Mouse (Mus musculus): ENCODE measurements around the gene Herc1. TPM values are rescaled to one million over a fixed set of nuclear protein-coding genes. Genes with fewer than 3 reads are reported as not detected.

Gene Herc1
- polyA plus RNA-seq, 1 experiment, result 18.9 TPM

GRCm38 (mm10) chr9:66349144-66349859 lies 948 bp upstream of the Herc1 start:
- TF ChIP-seq POLR2A (IDR thresholded peaks at IDR 0.05; ENCODE audit: low read depth, low read length), result no peak
- no peak for TF ChIP-seq CTCF (IDR thresholded peaks at IDR 0.05; ENCODE audit: extremely low read depth, insufficient read depth, insufficient read length, insufficient replicate concordance)
- Histone ChIP-seq H3K27ac (ENCODE audit: insufficient read depth, low read length) (no peak overlapping the region), H3K36me3 (ENCODE audit: control insufficient read depth, insufficient read depth, low read length) (no peaks in the 10 kb centered on the region), H3K4me1 (ENCODE audit: control insufficient read depth, insufficient read depth, insufficient read length) (no peaks in the 10 kb centered on the region), H3K27me3 (ENCODE audit: control insufficient read depth, insufficient read depth, low read length) (no peaks in the 10 kb centered on the region), H3K4me3 (ENCODE audit: extremely low read depth, insufficient read depth, insufficient read length) (peak overlapping the region; percentile 97; the same call in 1 of the 2 replicates)
- DNase-seq (ENCODE audit: low read depth in 1 of 2, low spot score in 2 of 2), result no peak
- 49% methylated on average over 8 of the region's 8 CpGs for WGBS

GRCm38 (mm10) chr9:66350788-66351430 lies 659 bp downstream of the Herc1 start:
- peak overlapping the region; percentile 95 for H3K27ac ChIP-seq (ENCODE audit: insufficient read depth, low read length)

GRCm38 (mm10) chr9:66352704-66353103 lies 2.5 kb downstream of the Herc1 start:
- no peaks in the 10 kb centered on the region for H3K4me1 ChIP-seq (ENCODE audit: control insufficient read depth, insufficient read depth, insufficient read length)
- no peaks in the 10 kb centered on the region for H3K36me3 ChIP-seq (ENCODE audit: control insufficient read depth, insufficient read depth, low read length)
- no peak for DNase-seq (ENCODE audit: low read depth in 1 of 2, low spot score in 2 of 2)
- no peak overlapping the region for H3K4me3 ChIP-seq (ENCODE audit: extremely low read depth, insufficient read depth, insufficient read length)
- no peaks in the 10 kb centered on the region for H3K27me3 ChIP-seq (ENCODE audit: control insufficient read depth, insufficient read depth, low read length)
- no peak overlapping the region for H3K27ac ChIP-seq (ENCODE audit: insufficient read depth, low read length)
- 78% methylated on average over 2 of the region's 2 CpGs for WGBS
- no peak for TF ChIP-seq CTCF (IDR thresholded peaks at IDR 0.05; ENCODE audit: extremely low read depth, insufficient read depth, insufficient read length, insufficient replicate concordance)
- no peak for TF ChIP-seq POLR2A (IDR thresholded peaks at IDR 0.05; ENCODE audit: low read depth, low read length)

More at GRCm38 (mm10) chr9:66350788-66351430, 659 bp downstream of the Herc1 start:
- Histone ChIP-seq H3K4me1 (ENCODE audit: control insufficient read depth, insufficient read depth, insufficient read length) (no peaks in the 10 kb centered on the region), H3K36me3 (ENCODE audit: control insufficient read depth, insufficient read depth, low read length) (no peaks in the 10 kb centered on the region), H3K4me3 (ENCODE audit: extremely low read depth, insufficient read depth, insufficient read length) (peak overlapping the region; percentile 97), H3K27me3 (ENCODE audit: control insufficient read depth, insufficient read depth, low read length) (no peaks in the 10 kb centered on the region)
- TF ChIP-seq POLR2A (IDR thresholded peaks at IDR 0.05; ENCODE audit: low read depth, low read length), result no peak
- TF ChIP-seq CTCF (IDR thresholded peaks at IDR 0.05; ENCODE audit: extremely low read depth, insufficient read depth, insufficient read length, insufficient replicate concordance), result no peak
- DNase-seq (ENCODE audit: low read depth in 1 of 2, low spot score in 2 of 2), result no peak
- WGBS, result 1% methylated on average over 32 of the region's 32 CpGs

- Histone ChIP-seq H3K36me3 (ENCODE audit: control insufficient read depth, insufficient read depth, low read length) (no peaks in the 10 kb centered on the region), H3K27me3 (ENCODE audit: control insufficient read depth, insufficient read depth, low read length) (no peaks in the 10 kb centered on the region), H3K4me3 (ENCODE audit: extremely low read depth, insufficient read depth, insufficient read length) (no peak overlapping the region), H3K27ac (ENCODE audit: insufficient read depth, low read length) (no peak overlapping the region), H3K4me1 (ENCODE audit: control insufficient read depth, insufficient read depth, insufficient read length) (no peaks in the 10 kb centered on the region; the same call in 1 of the 2 replicates)
- TF ChIP-seq POLR2A (IDR thresholded peaks at IDR 0.05; ENCODE audit: low read depth, low read length), result no peak
- no peak for TF ChIP-seq CTCF (IDR thresholded peaks at IDR 0.05; ENCODE audit: extremely low read depth, insufficient read depth, insufficient read length, insufficient replicate concordance)
- DNase-seq (ENCODE audit: low read depth in 1 of 2, low spot score in 2 of 2), result no peak
- 51% methylated on average over 4 of the region's 4 CpGs for WGBS
These were observed 8.9 kb downstream of the Herc1 start for GRCm38 (mm10) chr9:66359135-66359534.

- 76% methylated on average over 14 of the region's 14 CpGs for WGBS
- Histone ChIP-seq H3K4me3 (ENCODE audit: extremely low read depth, insufficient read depth, insufficient read length) (no peak overlapping the region), H3K27me3 (ENCODE audit: control insufficient read depth, insufficient read depth, low read length) (no peaks in the 10 kb centered on the region), H3K4me1 (ENCODE audit: control insufficient read depth, insufficient read depth, insufficient read length) (peaks cover 2% of the 10 kb centered on the region; the same call in 1 of the 2 replicates), H3K36me3 (ENCODE audit: control insufficient read depth, insufficient read depth, low read length) (no peaks in the 10 kb centered on the region), H3K27ac (ENCODE audit: insufficient read depth, low read length) (no peak overlapping the region)
- TF ChIP-seq POLR2A (IDR thresholded peaks at IDR 0.05; ENCODE audit: low read depth, low read length) (no peak), CTCF (IDR thresholded peaks at IDR 0.05; ENCODE audit: extremely low read depth, insufficient read depth, insufficient read length, insufficient replicate concordance) (no peak)
- no peak for DNase-seq (ENCODE audit: low read depth in 1 of 2, low spot score in 2 of 2)
These were observed 10.0 kb downstream of the Herc1 start for GRCm38 (mm10) chr9:66360143-66360690.

- no peak overlapping the region for H3K27ac ChIP-seq (ENCODE audit: insufficient read depth, low read length)
- H3K4me3 ChIP-seq (ENCODE audit: extremely low read depth, insufficient read depth, insufficient read length), result no peak overlapping the region
- DNase-seq (ENCODE audit: low read depth in 1 of 2, low spot score in 2 of 2), result no peak
- H3K4me1 ChIP-seq (ENCODE audit: control insufficient read depth, insufficient read depth, insufficient read length), result peaks cover 2% of the 10 kb centered on the region; the same call in 1 of the 2 replicates
- WGBS, result 77% methylated on average over 4 of the region's 4 CpGs
- H3K27me3 ChIP-seq (ENCODE audit: control insufficient read depth, insufficient read depth, low read length), result no peaks in the 10 kb centered on the region
- peaks cover 6% of the 10 kb centered on the region for H3K36me3 ChIP-seq (ENCODE audit: control insufficient read depth, insufficient read depth, low read length)
- TF ChIP-seq POLR2A (IDR thresholded peaks at IDR 0.05; ENCODE audit: low read depth, low read length), result no peak
- no peak for TF ChIP-seq CTCF (IDR thresholded peaks at IDR 0.05; ENCODE audit: extremely low read depth, insufficient read depth, insufficient read length, insufficient replicate concordance)
These were observed 18.7 kb downstream of the Herc1 start for GRCm38 (mm10) chr9:66368890-66369433.
